Mouse (Mus musculus): ENCODE results near the gene Gpc6. TPM values are rescaled to one million over a fixed set of nuclear protein-coding genes. Genes with fewer than 3 reads are reported as not detected.

The Gpc6 gene
- polyA plus RNA-seq, 1 experiment, result 61.9 TPM

GRCm38 (mm10) chr14:117894869-117895538 is 969.9 kb downstream of the Gpc6 start:
- Histone ChIP-seq H3K4me3 (ENCODE audit: insufficient read depth, low read length) (no peak overlapping the region), H3K27ac (ENCODE audit: insufficient read depth, low read length) (0 out of 2 replicates have a peak overlapping the region, but pooled peaks have one; percentile 23), H3K4me1 (ENCODE audit: control insufficient read depth, insufficient read depth, low read length) (peaks cover 4% of the 10 kb centered on the region; the same call in 1 of the 2 replicates)
- TF ChIP-seq CTCF (IDR thresholded peaks at IDR 0.05; ENCODE audit: borderline replicate concordance, insufficient read depth, low read length) (no peak), POLR2A (IDR thresholded peaks at IDR 0.05; ENCODE audit: low read depth, low read length) (no peak)

- peaks cover 4% of the 10 kb centered on the region; the same call in 1 of the 2 replicates for H3K4me1 ChIP-seq (ENCODE audit: control insufficient read depth, insufficient read depth, low read length)
- no peak overlapping the region for H3K4me3 ChIP-seq (ENCODE audit: insufficient read depth, low read length)
- H3K27ac ChIP-seq (ENCODE audit: insufficient read depth, low read length), result 0 out of 2 replicates have a peak overlapping the region, but pooled peaks have one; percentile 23
- TF ChIP-seq POLR2A (IDR thresholded peaks at IDR 0.05; ENCODE audit: low read depth, low read length) (no peak), CTCF (IDR thresholded peaks at IDR 0.05; ENCODE audit: borderline replicate concordance, insufficient read depth, low read length) (no peak)
These were observed 970.4 kb downstream of the Gpc6 start for GRCm38 (mm10) chr14:117895539-117895912.

DNA sequence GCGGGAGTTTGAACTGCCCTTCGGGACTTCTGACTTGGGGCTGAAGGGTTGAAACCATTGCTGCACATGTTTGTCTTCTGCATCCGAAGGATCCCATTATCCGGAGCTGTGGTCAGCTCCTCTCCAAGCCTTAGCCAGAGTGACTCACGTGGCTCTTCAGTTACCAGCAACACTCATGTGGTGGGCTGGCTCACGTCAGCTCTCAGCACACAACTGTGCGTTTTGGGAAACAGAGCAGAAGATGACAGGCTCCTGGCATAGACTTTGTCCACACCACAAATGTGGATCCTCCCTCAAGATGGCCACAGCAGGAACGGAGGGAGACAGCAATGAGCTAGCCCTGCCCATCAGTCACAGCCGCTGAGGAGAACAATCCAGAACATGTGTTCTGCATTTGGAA is 979.2 kb downstream of the Gpc6 start:
- Histone ChIP-seq H3K4me3 (ENCODE audit: insufficient read depth, low read length) (no peak overlapping the region), H3K27ac (ENCODE audit: insufficient read depth, low read length) (no peak overlapping the region), H3K4me1 (ENCODE audit: control insufficient read depth, insufficient read depth, low read length) (0 out of 2 replicates have a peak, but pooled peaks cover 11% of the 10 kb centered on the region)
- TF ChIP-seq CTCF (IDR thresholded peaks at IDR 0.05; ENCODE audit: borderline replicate concordance, insufficient read depth, low read length) (no peak), POLR2A (IDR thresholded peaks at IDR 0.05; ENCODE audit: low read depth, low read length) (no peak)

- H3K4me1 ChIP-seq (ENCODE audit: control insufficient read depth, insufficient read depth, low read length), result peaks cover 13% of the 10 kb centered on the region; the same call in 1 of the 2 replicates
- TF ChIP-seq CTCF (IDR thresholded peaks at IDR 0.05; ENCODE audit: borderline replicate concordance, insufficient read depth, low read length) (no peak), POLR2A (IDR thresholded peaks at IDR 0.05; ENCODE audit: low read depth, low read length) (no peak)
- no peak overlapping the region for H3K4me3 ChIP-seq (ENCODE audit: insufficient read depth, low read length)
- no peak overlapping the region for H3K27ac ChIP-seq (ENCODE audit: insufficient read depth, low read length)
These were observed 980.6 kb downstream of the Gpc6 start for GRCm38 (mm10) chr14:117905701-117906100.

DNA sequence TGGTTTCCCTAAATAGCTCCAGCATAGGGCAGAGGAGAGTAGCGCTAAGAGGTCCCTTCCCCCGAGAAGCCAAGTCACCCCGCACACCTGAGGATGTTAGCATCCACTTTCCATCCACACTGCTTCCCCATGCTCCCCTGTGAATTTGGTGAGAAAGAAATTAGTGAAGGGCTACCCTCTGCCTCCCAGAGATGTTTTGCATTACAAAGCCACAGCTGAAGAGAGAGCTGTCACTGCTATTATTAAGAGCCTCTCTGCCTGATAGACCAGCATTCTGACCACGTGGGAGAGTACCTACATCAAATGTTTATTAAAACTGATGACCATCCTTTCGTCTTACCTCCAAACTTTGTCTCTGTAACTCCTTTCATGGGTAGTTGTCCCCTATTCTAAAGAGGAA is 981.2 kb downstream of the Gpc6 start:
- H3K4me1 ChIP-seq (ENCODE audit: control insufficient read depth, insufficient read depth, low read length), result peaks cover 13% of the 10 kb centered on the region; the same call in 1 of the 2 replicates
- H3K4me3 ChIP-seq (ENCODE audit: insufficient read depth, low read length), result no peak overlapping the region
- no peak overlapping the region for H3K27ac ChIP-seq (ENCODE audit: insufficient read depth, low read length)
- TF ChIP-seq CTCF (IDR thresholded peaks at IDR 0.05; ENCODE audit: borderline replicate concordance, insufficient read depth, low read length) (no peak), POLR2A (IDR thresholded peaks at IDR 0.05; ENCODE audit: low read depth, low read length) (no peak)

DNA sequence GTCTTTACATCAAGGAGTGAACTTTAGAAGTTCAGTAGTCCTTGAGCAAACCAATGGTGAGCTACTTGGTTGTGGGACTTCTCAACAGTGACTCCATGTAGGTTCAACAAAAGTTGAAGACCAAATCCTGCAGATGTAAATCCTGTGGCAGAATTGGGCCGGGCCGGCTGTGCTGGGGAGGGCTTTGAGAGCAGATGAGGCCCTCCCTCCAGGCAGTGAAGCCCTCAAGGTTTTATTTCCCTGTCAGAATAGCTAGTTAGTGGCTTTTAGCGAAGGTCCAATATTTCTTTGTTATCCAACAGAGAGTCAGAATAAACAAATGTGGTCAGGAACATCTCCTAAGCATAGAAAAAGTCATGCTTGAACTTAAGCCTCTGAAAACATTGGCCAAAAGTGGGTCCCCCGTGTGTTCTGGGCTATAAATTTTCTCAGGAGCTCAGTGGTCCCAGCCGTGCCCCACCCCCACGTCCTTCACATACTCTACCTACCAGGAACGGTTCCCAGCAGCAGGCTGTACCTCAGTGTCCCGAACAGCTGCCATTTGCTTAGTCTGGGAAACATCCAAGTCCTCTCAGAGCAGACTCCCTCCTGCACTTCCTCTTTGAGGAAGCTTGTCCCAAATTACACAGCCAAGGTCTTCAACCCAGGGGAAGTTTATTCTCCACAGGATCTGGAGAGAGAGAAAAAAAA is 983.3 kb downstream of the Gpc6 start:
- peak overlapping the region; percentile 42 for H3K27ac ChIP-seq (ENCODE audit: insufficient read depth, low read length)
- no peak for TF ChIP-seq POLR2A (IDR thresholded peaks at IDR 0.05; ENCODE audit: low read depth, low read length)
- TF ChIP-seq CTCF (IDR thresholded peaks at IDR 0.05; ENCODE audit: borderline replicate concordance, insufficient read depth, low read length), result no peak
- H3K4me3 ChIP-seq (ENCODE audit: insufficient read depth, low read length), result no peak overlapping the region
- H3K4me1 ChIP-seq (ENCODE audit: control insufficient read depth, insufficient read depth, low read length), result peaks cover 13% of the 10 kb centered on the region; the same call in 1 of the 2 replicates

DNA sequence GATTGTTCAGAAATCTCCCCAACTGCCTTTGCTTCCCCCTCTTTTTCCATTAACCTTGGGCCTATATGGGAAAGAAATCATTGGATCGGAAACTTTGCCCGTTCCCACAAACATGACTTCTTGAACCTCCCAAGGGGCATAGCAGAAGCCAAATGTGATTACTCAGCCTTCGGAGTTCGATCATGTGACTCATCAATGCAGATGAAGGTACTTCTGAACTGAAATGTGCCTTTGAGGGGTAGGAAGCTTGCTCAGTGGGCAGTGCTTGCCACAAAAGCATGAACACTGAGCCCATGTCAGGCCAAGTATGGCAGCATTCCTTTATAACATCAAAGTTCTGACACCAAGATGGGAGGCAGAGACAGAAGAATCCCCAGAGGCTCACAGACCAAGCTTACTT is 983.9 kb downstream of the Gpc6 start:
- H3K27ac ChIP-seq (ENCODE audit: insufficient read depth, low read length), result peak overlapping the region; percentile 42; the same call in 1 of the 2 replicates
- TF ChIP-seq POLR2A (IDR thresholded peaks at IDR 0.05; ENCODE audit: low read depth, low read length) (no peak), CTCF (IDR thresholded peaks at IDR 0.05; ENCODE audit: borderline replicate concordance, insufficient read depth, low read length) (no peak)
- peaks cover 13% of the 10 kb centered on the region; the same call in 1 of the 2 replicates for H3K4me1 ChIP-seq (ENCODE audit: control insufficient read depth, insufficient read depth, low read length)
- no peak overlapping the region for H3K4me3 ChIP-seq (ENCODE audit: insufficient read depth, low read length)

- Histone ChIP-seq H3K4me3 (ENCODE audit: insufficient read depth, low read length) (no peak overlapping the region), H3K4me1 (ENCODE audit: control insufficient read depth, insufficient read depth, low read length) (peaks cover 13% of the 10 kb centered on the region; the same call in 1 of the 2 replicates), H3K27ac (ENCODE audit: insufficient read depth, low read length) (no peak overlapping the region)
- TF ChIP-seq POLR2A (IDR thresholded peaks at IDR 0.05; ENCODE audit: low read depth, low read length) (no peak), CTCF (IDR thresholded peaks at IDR 0.05; ENCODE audit: borderline replicate concordance, insufficient read depth, low read length) (no peak)
These were observed 985.2 kb downstream of the Gpc6 start for GRCm38 (mm10) chr14:117910323-117910722.

- H3K27ac ChIP-seq (ENCODE audit: insufficient read depth, low read length), result no peak overlapping the region
- H3K4me3 ChIP-seq (ENCODE audit: insufficient read depth, low read length), result no peak overlapping the region
- peaks cover 13% of the 10 kb centered on the region; the same call in 1 of the 2 replicates for H3K4me1 ChIP-seq (ENCODE audit: control insufficient read depth, insufficient read depth, low read length)
- TF ChIP-seq CTCF (IDR thresholded peaks at IDR 0.05; ENCODE audit: borderline replicate concordance, insufficient read depth, low read length) (no peak), POLR2A (IDR thresholded peaks at IDR 0.05; ENCODE audit: low read depth, low read length) (no peak)
These were observed 987.6 kb downstream of the Gpc6 start for GRCm38 (mm10) chr14:117912624-117913270.
